Mouse (Mus musculus): ENCODE data around the gene Gpat3. TPM values are rescaled to one million over a fixed set of nuclear protein-coding genes. Genes with fewer than 3 reads are reported as not detected.

Gene Gpat3
- total RNA-seq, 2 experiments from 2014 or later: 24.4 to 25.2 TPM

- intact Hi-C loops (cut with DNase I): no loop called here
- no peak for DNase-seq (ENCODE audit: low spot score)
Measured at GRCm38 (mm10) chr5:100853963-100854362, 8.4 kb downstream of the Gpat3 start.

GRCm38 (mm10) chr5:100856552-100856951 lies 11.0 kb downstream of the Gpat3 start:
- intact Hi-C loops (cut with DNase I): no loop called here
- no peak for DNase-seq (ENCODE audit: low spot score)

GRCm38 (mm10) chr5:100860417-100861053 lies 15.0 kb downstream of the Gpat3 start:
- DNase-seq (ENCODE audit: low spot score): peak; percentile 52
- intact Hi-C loops (cut with DNase I): loop anchor here (5.0 kb wide), 1 partner anchor 47 kb away; no protein-coding TSS in a partner anchor

- DNase-seq (ENCODE audit: low spot score): no peak
- intact Hi-C loops (cut with DNase I): loop anchor here (5.0 kb wide), 1 partner anchor 46 kb away; no protein-coding TSS in a partner anchor
Measured at GRCm38 (mm10) chr5:100861140-100861539, 15.6 kb downstream of the Gpat3 start.

GRCm38 (mm10) chr5:100861811-100862210 lies 16.3 kb downstream of the Gpat3 start:
- intact Hi-C loops (cut with DNase I): loop anchor here (5.0 kb wide), 1 partner anchor 45 kb away; no protein-coding TSS in a partner anchor
- DNase-seq (ENCODE audit: low spot score): no peak

- no peak for DNase-seq (ENCODE audit: low spot score)
- intact Hi-C loops (cut with DNase I): loop anchor here (5.0 kb wide), 1 partner anchor 44 kb away; no protein-coding TSS in a partner anchor
Measured at GRCm38 (mm10) chr5:100863091-100863490, 17.6 kb downstream of the Gpat3 start.

- DNase-seq (ENCODE audit: low spot score): peak; percentile 11
- intact Hi-C loops (cut with DNase I): loop anchor here (2.0 to 5.0 kb wide), 2 partner anchors 28 to 43 kb away; no protein-coding TSS in a partner anchor
Measured at GRCm38 (mm10) chr5:100864438-100864837, 18.9 kb downstream of the Gpat3 start.

- intact Hi-C loops (cut with DNase I): no loop called here
- no peak for DNase-seq (ENCODE audit: low spot score)
Measured at GRCm38 (mm10) chr5:100866183-100866582, 20.7 kb downstream of the Gpat3 start.

GRCm38 (mm10) chr5:100869197-100869895 lies 23.8 kb downstream of the Gpat3 start:
- intact Hi-C loops (cut with DNase I): no loop called here

GRCm38 (mm10) chr5:100871987-100872386 lies 26.5 kb downstream of the Gpat3 start:
- no peak for DNase-seq (ENCODE audit: low spot score)
- intact Hi-C loops (cut with DNase I): no loop called here

More at GRCm38 (mm10) chr5:100869197-100869895, 23.8 kb downstream of the Gpat3 start:
- DNase-seq (ENCODE audit: low spot score): no peak

- intact Hi-C loops (cut with DNase I): no loop called here
- no peak for DNase-seq (ENCODE audit: low spot score)
Measured at GRCm38 (mm10) chr5:100874721-100875120, 29.2 kb downstream of the Gpat3 start.

- DNase-seq (ENCODE audit: low spot score): no peak
- intact Hi-C loops (cut with DNase I): no loop called here
Measured at GRCm38 (mm10) chr5:100875180-100875579, 29.7 kb downstream of the Gpat3 start.

GRCm38 (mm10) chr5:100877021-100877420 lies 31.5 kb downstream of the Gpat3 start:
- intact Hi-C loops (cut with DNase I): no loop called here
- DNase-seq (ENCODE audit: low spot score): no peak

- intact Hi-C loops (cut with DNase I): no loop called here
- DNase-seq (ENCODE audit: low spot score): no peak
Measured at GRCm38 (mm10) chr5:100885216-100885615, 39.7 kb downstream of the Gpat3 start.

- intact Hi-C loops (cut with DNase I): no loop called here
- no peak for DNase-seq (ENCODE audit: low spot score)
Measured at GRCm38 (mm10) chr5:100886331-100886988, 40.9 kb downstream of the Gpat3 start.

- intact Hi-C loops (cut with DNase I): no loop called here
- DNase-seq (ENCODE audit: low spot score): no peak
Measured at GRCm38 (mm10) chr5:100896199-100896598, 50.7 kb downstream of the Gpat3 start.

GRCm38 (mm10) chr5:100899745-100900489 lies 54.4 kb downstream of the Gpat3 start:
- DNase-seq (ENCODE audit: low spot score): no peak
- intact Hi-C loops (cut with DNase I): no loop called here

GRCm38 (mm10) chr5:100901046-100901445 lies 55.5 kb downstream of the Gpat3 start:
- intact Hi-C loops (cut with DNase I): no loop called here
- no peak for DNase-seq (ENCODE audit: low spot score)

GRCm38 (mm10) chr5:100908478-100908877 lies 63.0 kb downstream of the Gpat3 start:
- intact Hi-C loops (cut with DNase I): loop anchor here (5.0 kb wide), 1 partner anchor 46 kb away; no protein-coding TSS in a partner anchor
- no peak for DNase-seq (ENCODE audit: low spot score)

- intact Hi-C loops (cut with DNase I): loop anchor here (5.0 kb wide), 1 partner anchor 47 kb away; no protein-coding TSS in a partner anchor
- no peak for DNase-seq (ENCODE audit: low spot score)
Measured at GRCm38 (mm10) chr5:100908901-100909300, 63.4 kb downstream of the Gpat3 start.
